Mouse (Mus musculus): ENCODE measurements around the gene St6galnac3.

- TF ChIP-seq CTCF (conservative IDR thresholded peaks at IDR 0.05; ENCODE audit: insufficient read depth, insufficient read length, low read depth, low read length) (no peak), POLR2A (IDR thresholded peaks at IDR 0.05; ENCODE audit: low read depth, low read length) (no peak)
Observed at GRCm38 (mm10) chr3:153764760-153765159, 39.8 kb upstream of the St6galnac3 start.
